Mouse (Mus musculus) embryonic fibroblast, embryonic 13.5 days (primary cell): ENCODE measurements around the gene Serf2. TPM values are rescaled to one million over a fixed set of nuclear protein-coding genes. Genes with fewer than 3 reads are reported as not detected.
"Not testable (repeated sequence)": the region's sequence is repeated elsewhere in the genome, so short reads cannot be mapped to it uniquely, and the experiment has no call there.

ENCODE experiments used
- H3K27ac ChIP-seq: 2 replicates; pipeline ENCODE4 v1.5.1; 2012; ENCODE audit warnings: low read length, control low read depth, inconsistent platforms; ENCODE audit not compliant: insufficient read depth
- H3K4me1 ChIP-seq: 2 replicates; pipeline ENCODE4 v1.6.1; 2011; ENCODE audit warnings: low read length; ENCODE audit not compliant: control insufficient read depth, insufficient read depth
- H3K4me3 ChIP-seq: 2 replicates; pipeline ENCODE4 v1.5.1; 2011; ENCODE audit warnings: mild to moderate bottlenecking, control low read depth, low read length; ENCODE audit not compliant: insufficient read depth
- CTCF ChIP-seq: IDR thresholded peaks from 2 replicates; pipeline ENCODE4 v1.5.1; 2011; ENCODE audit warnings: mild to moderate bottlenecking, control low read depth, low read length, moderate library complexity, borderline replicate concordance; ENCODE audit not compliant: insufficient read depth
- POLR2A ChIP-seq: IDR thresholded peaks from 2 replicates; pipeline ENCODE4 v1.6.1; 2011; ENCODE audit warnings: low read depth, mild to moderate bottlenecking, control low read depth, low read length, moderate library complexity
- polyA plus RNA-seq: library from polyadenylated mRNA; stranded (reverse); fragments of >200 nt; gene quantifications from 2 replicates; pipeline ENCODE4 v1.2.4, GENCODE M21; 2011; ENCODE audit warnings: low read depth; ENCODE audit not compliant: missing spikeins, insufficient read length

The Serf2 gene
- polyA plus RNA-seq, 1 experiment: 553 TPM

DNA sequence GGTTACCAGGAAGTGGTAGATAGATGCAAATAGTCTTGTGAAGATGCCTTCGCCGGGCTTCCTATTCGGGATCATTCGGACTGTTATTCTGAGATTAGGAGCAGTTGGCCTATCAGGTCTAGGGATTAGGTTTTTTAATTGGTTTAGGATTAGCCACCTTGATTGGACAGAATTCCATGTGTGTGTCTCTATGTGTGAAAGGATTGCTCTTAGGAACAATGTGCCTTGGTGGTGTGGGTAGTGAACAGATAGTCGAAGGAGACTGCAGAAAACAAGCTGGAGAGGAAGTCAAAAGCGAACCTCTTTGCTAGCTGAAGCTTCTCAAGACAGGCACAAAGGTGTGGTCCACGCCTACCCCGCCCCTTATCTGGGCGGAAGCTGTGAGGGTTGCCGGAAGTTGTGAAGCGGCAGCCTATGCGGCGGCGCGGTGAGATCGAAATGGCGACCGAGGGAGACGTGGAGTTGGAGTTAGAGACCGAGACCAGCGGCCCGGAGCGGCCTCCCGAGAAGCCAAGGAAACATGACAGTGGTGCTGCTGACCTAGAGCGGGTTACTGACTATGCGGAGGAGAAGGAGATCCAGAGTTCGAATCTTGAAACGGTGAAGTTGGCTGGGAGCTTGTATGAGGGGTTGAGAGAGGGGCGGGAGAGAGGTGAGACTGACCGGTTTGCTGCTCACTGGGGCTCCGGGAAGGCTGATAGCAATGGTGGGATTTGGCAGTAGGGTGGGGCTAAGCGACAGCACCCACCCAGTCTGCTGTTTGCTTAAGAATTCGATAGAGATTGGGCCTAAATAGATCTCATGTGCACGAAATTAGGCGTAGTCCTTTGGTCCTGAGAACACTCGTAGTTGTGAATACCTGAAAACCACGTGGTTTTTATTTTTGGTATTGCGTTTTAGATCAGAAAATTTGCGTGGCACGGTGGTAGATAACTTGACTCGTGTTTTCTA lies 8.0 kb downstream of the Serf2 start, which contains the start of gene Serinc4:
Gene Serinc4, minus strand, starts transcription at position 90 of the 951 bp plus-strand sequence.
- Histone ChIP-seq H3K4me1 (peaks cover 16% of the 10 kb centered on the region), H3K27ac (peak within 1 kb of the TSS; percentile 37), H3K4me3 (peak within 1 kb of the TSS; percentile 91)
- no peak for TF ChIP-seq CTCF
- peak; percentile 83 for TF ChIP-seq POLR2A

DNA sequence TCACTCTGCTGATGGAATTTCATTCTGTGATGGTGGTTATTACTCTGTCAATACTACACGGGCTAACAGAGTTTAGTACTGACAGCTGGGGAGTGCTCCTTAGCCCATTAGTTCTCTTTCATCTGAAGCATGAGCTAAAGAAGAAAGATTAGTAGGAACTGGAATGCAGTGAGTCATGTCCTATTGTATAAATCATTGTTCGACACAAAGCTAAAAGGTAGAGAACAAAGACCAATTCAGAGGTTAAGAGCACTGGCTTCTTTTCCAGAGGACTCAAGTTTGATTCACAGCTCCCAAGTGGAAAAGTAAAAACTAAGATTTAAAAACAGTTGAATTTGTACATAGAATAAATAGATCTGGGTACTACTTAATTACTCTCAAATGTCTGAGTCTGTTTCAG lies 11.1 kb downstream of the Serf2 start:
- Histone ChIP-seq H3K4me1 (peaks cover 2% of the 10 kb centered on the region; the same call in 1 of the 2 replicates), H3K27ac (no peak overlapping the region), H3K4me3 (no peak overlapping the region)
- TF ChIP-seq POLR2A (no peak), CTCF (no peak)

DNA sequence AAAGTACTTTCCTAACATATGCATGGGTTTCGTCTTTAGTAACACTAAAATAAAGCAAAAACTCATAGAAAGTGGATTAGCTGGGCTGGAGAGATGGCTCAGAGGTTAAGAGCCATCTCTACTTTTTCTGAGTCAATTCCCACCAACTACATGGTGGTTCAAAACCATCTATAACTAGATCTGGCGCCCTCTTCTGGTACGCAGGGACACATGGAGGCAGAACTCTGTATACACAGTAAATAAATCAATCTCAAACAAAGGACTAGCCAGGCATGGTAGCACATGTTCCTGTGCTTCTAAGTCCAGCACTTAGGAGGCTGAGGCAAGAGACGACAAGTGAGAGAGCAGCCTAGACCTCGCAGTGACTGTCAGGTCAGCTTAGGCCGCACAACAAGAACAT lies 20.0 kb downstream of the Serf2 start:
- not testable (repeated sequence) for H3K4me1 ChIP-seq, H3K4me3 ChIP-seq, H3K27ac ChIP-seq

DNA sequence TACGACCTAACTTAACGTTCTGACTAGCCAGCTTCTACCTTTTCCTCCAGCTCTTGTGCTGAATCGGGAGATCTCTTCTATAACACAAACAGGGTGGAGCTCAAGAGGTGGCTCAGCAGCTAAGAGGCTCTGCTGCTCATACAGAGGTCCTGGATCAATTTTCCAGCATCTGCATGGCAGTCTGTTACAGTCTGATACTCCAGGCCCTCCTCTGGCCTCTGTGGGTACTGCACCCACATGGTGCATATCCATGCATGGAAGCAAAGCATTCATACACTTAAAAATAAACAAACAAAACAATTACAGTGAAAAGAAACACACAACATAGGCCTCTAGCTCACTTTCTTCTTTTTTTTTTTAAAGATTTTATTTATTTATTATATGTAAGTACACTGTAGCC lies 23.8 kb downstream of the Serf2 start:
- not testable (repeated sequence) for H3K27ac ChIP-seq, H3K4me3 ChIP-seq, H3K4me1 ChIP-seq

DNA sequence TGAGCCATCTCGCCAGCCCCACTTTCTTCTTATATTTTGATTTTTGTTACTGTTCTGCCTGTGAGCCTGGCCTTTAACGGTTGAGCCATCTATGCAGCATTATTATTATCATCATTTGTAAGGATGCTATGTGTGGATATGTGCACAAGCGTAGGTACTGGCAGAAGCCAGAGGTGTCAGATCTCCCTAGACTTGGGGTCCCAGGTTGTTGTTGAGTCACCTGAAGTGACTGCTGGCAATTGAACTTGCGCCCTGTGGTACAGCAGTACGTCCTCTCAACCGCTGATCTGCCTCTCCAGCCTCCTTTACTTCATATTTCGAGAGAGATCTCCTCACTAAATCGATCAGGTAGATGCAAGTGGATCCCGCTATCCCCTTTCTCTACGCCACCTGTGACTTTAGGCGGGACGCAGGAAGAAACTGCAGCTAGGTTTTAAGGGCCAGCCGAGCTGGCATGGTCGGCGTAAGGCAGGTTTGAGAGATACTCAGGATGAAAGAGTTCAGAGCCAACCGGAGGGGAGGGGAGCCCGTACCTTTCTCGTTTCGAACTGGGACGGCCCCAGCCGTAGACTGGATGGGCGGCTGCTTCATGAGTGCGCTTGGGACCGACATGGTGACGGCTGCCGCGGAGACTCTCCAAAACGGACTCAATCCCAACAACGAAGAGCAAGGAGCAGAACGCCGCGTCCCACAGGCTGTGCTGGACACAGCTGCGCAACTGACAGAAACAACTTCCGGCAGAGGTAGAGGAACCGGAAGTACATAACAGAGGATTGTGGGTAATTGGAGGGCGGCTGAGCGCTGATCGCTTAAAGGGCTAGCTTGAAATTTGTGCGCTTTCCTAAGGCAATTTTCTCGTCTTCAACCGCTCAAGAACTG lies 24.5 kb downstream of the Serf2 start, which contains the start of gene Mfap1b:
Gene Mfap1b, minus strand, starts transcription at position 767 of the 879 bp plus-strand sequence.
- 0 out of 2 replicates have a peak within 1 kb of the TSS, but pooled peaks have one; percentile 18 for H3K27ac ChIP-seq
- peak; percentile 95 for TF ChIP-seq POLR2A
- not testable (repeated sequence) for H3K4me1 ChIP-seq
- peak within 1 kb of the TSS; percentile 51 for H3K4me3 ChIP-seq

DNA sequence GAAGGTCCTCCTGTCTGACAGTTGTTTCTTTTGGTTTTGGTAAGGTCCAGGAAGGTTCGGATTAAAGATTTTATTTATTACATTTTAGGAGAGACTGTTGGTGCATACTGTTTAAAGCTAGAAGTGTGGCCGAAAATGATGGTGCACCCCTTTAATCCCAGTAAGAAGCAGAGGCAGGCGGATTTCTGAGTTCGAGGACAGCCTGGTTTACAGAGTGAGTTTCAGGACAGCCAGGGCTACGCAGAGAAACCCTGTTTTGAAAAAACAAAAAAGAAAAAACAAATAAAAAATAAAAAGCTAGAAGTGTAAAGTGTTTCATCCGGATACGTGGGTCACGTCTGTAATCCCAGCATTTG lies 25.2 kb downstream of the Serf2 start:
- no peak for TF ChIP-seq CTCF
- TF ChIP-seq POLR2A: no peak
- 0 out of 2 replicates have a peak overlapping the region, but pooled peaks have one; percentile 18 for H3K27ac ChIP-seq
- no peaks in the 10 kb centered on the region for H3K4me1 ChIP-seq

DNA sequence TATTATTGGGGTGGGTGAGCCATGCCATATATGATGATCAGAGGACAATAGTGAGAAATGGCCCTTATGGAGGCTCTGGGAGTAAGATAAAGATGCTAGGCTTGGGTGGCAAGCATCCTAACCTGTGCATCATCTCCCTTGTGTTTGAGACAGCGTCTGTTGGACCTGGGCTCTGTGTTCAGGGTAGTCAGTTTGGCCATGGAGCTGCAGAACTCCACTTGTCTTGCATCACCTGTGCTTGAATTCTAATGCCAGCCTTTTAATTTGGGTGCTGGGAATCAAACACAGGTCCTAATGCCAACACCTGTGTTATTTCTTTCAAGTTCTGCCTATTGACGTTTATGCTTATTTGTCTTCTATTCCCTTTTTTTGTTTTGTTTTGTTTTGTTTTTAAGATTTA lies 26.3 kb downstream of the Serf2 start:
- H3K4me3 ChIP-seq, H3K27ac ChIP-seq, H3K4me1 ChIP-seq: not testable (repeated sequence)

More for the DNA sequence above, 25.2 kb downstream of the Serf2 start:
- H3K4me3 ChIP-seq: peak overlapping the region; percentile 51

DNA sequence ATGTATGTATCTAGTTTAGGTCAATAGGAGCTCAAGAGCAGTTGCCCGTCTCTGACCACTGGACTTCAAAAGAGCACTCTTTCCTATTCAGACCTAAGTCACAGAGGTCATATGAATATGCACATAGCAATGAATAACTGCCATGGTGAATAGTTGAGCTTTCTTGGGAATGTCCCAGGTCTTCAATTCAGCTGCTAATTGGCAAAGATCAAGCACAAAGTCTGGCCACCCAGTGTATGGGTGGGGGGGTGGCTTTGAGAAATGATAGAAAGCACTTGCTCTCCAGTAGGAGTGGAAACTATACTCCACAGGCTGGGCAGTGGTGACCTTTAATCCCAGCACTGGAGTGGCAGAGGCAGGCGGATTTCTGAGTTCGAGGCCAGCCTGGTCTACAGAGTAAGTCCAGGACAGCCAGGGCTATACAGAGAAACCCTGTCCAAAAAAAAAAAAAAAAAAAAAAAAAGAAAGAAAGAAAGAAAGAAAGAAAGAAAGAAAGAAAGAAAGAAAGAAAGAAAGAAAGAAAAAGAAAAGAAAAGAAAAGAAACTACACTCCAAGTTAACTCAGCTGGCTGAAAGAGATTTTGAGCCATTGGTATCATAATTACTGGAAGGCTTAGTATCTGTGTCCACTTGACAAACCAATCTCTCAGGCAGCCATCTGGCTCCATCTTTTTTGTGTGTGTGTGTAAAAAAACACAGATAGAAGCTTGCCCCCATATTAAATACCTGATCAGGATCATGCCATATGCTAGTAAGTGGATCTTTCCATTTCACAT lies 28.7 kb downstream of the Serf2 start:
- Histone ChIP-seq H3K27ac (no peak overlapping the region), H3K4me3 (no peak overlapping the region), H3K4me1 (no peaks in the 10 kb centered on the region)
- TF ChIP-seq CTCF: no peak
- no peak for TF ChIP-seq POLR2A

DNA sequence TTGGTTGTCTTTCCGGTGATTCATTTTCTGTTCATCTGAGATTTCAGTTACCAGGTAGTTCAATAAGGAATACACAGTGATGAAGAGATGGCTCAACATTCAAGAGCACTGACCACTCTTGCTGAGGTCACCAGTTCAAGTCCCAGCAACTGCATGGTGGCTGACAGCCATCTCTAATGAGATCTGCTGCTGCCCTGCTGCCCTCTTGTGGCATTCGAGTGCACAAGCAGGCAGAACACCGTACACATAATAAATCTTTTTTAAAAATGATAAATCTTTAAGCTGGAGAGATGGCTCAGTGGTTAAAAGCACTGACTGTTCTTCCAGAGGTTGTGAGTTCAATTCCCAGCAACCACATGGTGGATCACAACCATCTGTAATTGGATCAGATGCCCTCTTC lies 31.5 kb downstream of the Serf2 start:
- H3K4me1 ChIP-seq: no peaks in the 10 kb centered on the region
- no peak overlapping the region for H3K27ac ChIP-seq
- no peak overlapping the region for H3K4me3 ChIP-seq
- TF ChIP-seq CTCF (peak; percentile 76; the same call in 1 of the 2 replicates), POLR2A (no peak)

DNA sequence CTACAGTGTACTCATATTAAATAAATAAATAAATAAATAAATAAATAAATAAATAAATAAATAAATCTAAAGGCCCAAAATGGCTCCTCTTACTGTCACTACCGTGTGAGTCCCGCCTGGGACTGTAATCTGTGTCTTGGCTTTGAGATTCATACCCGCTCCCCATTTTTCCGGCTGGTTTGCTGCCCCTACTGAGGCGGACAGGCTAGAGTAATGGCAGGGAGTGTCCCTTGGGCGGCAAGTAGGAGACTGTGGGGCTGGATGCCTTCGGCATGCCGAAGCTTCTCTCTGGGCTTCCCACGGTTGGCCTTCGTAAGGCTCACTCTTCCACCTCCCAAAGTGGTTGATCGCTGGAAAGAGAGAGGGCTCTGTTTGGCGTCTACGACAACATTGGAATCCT lies 31.9 kb downstream of the Serf2 start:
- H3K4me1 ChIP-seq, H3K4me3 ChIP-seq, H3K27ac ChIP-seq: not testable (repeated sequence)
